Mouse (Mus musculus) liver, adult 2 months (tissue): ENCODE measurements around the gene Tapbpl. TPM values are rescaled to one million over a fixed set of nuclear protein-coding genes. Genes with fewer than 3 reads are reported as not detected.
A peak's percentile ranks its signal among the peaks of the same experiment; 100 is the strongest.

Source experiments
- DNase-seq: peaks from one replicate; pipeline ENCODE4 v3.0.0-alpha.2; 2011; ENCODE audit warnings: low read depth, low spot score; ENCODE audit errors: extremely low read depth
- H3K27ac ChIP-seq: fragments of 200-500 bp; replicated peaks from 2 replicates; pipeline ENCODE4 v1.5.1; 2012; ENCODE audit warnings: low read depth, mild to moderate bottlenecking, control low read depth, inconsistent platforms, low read length; ENCODE audit not compliant: insufficient read depth
- H3K27me3 ChIP-seq: fragments of 200-500 bp; 2 replicates; pipeline ENCODE4 v1.6.1; 2012; ENCODE audit warnings: mild to moderate bottlenecking, moderate library complexity, low read length, inconsistent platforms; ENCODE audit not compliant: control insufficient read depth, insufficient read depth
- H3K36me3 ChIP-seq: fragments of 200-500 bp; 2 replicates; pipeline ENCODE4 v1.6.1; 2012; ENCODE audit warnings: low read length, inconsistent platforms; ENCODE audit not compliant: control insufficient read depth, insufficient read depth
- H3K4me1 ChIP-seq: fragments of 200-500 bp; 2 replicates; pipeline ENCODE4 v1.6.1; 2011; ENCODE audit warnings: low read length; ENCODE audit not compliant: control insufficient read depth, insufficient read depth
- H3K4me3 ChIP-seq: fragments of 200-500 bp; 2 replicates; pipeline ENCODE4 v1.5.1; 2011; ENCODE audit warnings: low read depth, mild to moderate bottlenecking, control low read depth, low read length, moderate library complexity; ENCODE audit not compliant: insufficient read depth
- H3K79me2 ChIP-seq: fragments of 200-500 bp; 2 replicates; pipeline ENCODE4 v1.6.1; 2012; ENCODE audit warnings: inconsistent platforms, mild to moderate bottlenecking, low read length, moderate library complexity; ENCODE audit not compliant: control insufficient read depth, insufficient read depth
- H3K9ac ChIP-seq: fragments of 200-500 bp; 2 replicates; pipeline ENCODE4 v1.6.1; 2012; ENCODE audit warnings: low read depth, mild to moderate bottlenecking, control low read depth, inconsistent platforms, low read length
- CTCF ChIP-seq: fragments of 200-500 bp; IDR thresholded peaks from 2 replicates; pipeline ENCODE4 v1.5.1; 2011; ENCODE audit warnings: low read depth, low read length, control low read depth
- POLR2A ChIP-seq: fragments of 200-500 bp; IDR thresholded peaks from 2 replicates; pipeline ENCODE4 v1.6.1; 2011; ENCODE audit warnings: low read length, control low read depth; ENCODE audit not compliant: insufficient read depth; ENCODE audit errors: extremely low read depth
- WGBS: fragments of 180-500 bp; shearing (Covaris S2); methylation state at CpG from one replicate; pipeline ENCODE4 v1.1.7; 2018; 5-methylcytosine and 5-hydroxymethylcytosine counted together
- polyA plus RNA-seq: library from polyadenylated mRNA; depleted of rRNA; stranded (reverse); fragments of >200 nt; gene quantifications from 2 replicates; pipeline ENCODE4 v1.2.3, GENCODE M21; 2012
- total RNA-seq: library from RNA; depleted of rRNA; stranded (reverse); fragments of >200 nt; gene quantifications from 2 replicates; pipeline ENCODE4 v1.2.3, GENCODE M21; 2014

The Tapbpl gene
- total and polyA plus RNA-seq, 2 experiments, result 15.0 to 18.2 TPM

DNA sequence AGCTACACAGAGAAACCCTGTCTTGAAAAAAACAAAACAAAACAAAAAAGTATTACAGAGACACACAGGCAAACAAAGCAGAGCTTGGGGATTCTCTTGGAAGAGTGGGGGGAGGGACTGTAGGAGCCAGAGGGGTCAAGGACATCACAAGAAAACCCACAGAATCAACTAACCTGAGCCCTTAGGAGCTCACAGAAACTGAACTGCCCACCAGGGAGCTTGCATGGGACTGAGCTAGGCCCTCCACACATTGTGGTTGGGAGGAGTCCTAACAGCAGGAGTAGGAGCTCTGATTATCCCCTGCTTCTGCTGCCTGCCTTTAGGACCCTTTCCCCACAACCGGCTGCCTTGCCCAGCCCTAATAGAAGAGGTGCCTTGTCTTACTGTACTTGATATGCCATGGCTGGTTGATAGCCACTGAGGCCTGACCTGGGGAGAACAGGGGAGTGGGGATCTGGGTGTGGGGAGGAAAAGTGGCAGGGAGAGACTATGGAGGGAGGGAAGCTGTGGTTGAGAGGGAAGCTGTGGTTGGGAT is 36.1 kb downstream of the Tapbpl start:
- peaks cover 13% of the 10 kb centered on the region; the same call in 1 of the 2 replicates for H3K36me3 ChIP-seq
- WGBS, result 72% methylated on average over 1 of the region's 1 CpGs
- no peak for DNase-seq
- TF ChIP-seq POLR2A, result no peak
- TF ChIP-seq CTCF, result no peak
- H3K9ac ChIP-seq, result no peak overlapping the region
- no peak overlapping the region for H3K27ac ChIP-seq
- H3K27me3 ChIP-seq, result no peaks in the 10 kb centered on the region
- H3K4me3 ChIP-seq, result no peak overlapping the region
- H3K4me1 ChIP-seq, result peaks cover 2% of the 10 kb centered on the region
- H3K79me2 ChIP-seq, result no peaks in the 10 kb centered on the region

DNA sequence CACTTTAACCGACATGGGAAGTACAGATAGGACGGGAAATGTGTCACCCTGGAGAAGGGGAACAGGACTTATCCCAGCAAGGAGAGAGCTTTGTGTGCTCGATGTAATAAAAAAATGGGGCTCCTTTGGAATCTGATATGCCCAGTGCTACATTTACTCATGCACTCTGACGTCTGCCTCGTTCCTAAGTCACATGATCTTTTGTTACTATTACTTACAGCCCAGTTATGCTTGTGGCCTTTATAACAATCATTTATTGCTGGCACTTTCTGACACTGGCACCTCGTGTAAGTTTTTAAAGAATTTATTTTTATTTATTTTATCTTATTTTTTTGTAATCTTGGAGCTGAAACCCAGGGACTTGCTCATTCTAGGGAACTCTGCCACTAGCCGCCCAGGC is 38.3 kb downstream of the Tapbpl start:
- no peaks in the 10 kb centered on the region for H3K27me3 ChIP-seq
- H3K79me2 ChIP-seq, result no peaks in the 10 kb centered on the region
- no peak overlapping the region for H3K27ac ChIP-seq
- H3K9ac ChIP-seq, result no peak overlapping the region
- 61% methylated on average over 7 of the region's 7 CpGs for WGBS
- peaks cover 2% of the 10 kb centered on the region for H3K4me1 ChIP-seq
- peaks cover 13% of the 10 kb centered on the region; the same call in 1 of the 2 replicates for H3K36me3 ChIP-seq
- no peak for DNase-seq
- TF ChIP-seq POLR2A, result no peak
- H3K4me3 ChIP-seq, result no peak overlapping the region

DNA sequence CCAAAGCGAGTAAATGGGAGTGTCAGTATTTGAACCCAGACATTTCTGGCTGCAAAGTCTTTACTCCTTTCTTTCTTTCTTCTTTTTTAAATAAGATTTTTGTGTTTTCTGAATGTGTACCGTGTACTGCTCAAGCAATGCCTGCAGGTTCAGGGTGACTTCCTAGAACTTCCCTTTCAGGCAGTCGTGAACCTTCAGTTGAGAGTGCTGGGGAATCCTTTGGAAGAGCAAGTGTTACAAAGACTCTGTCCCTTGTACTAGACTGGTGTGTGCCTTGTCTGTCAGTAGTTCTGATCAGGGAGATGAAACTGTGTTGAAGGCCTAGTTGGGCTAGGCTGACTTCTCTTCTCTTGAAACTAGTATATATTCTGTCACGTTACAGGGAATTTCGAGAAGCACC is 38.8 kb downstream of the Tapbpl start:
- no peak for TF ChIP-seq CTCF
- TF ChIP-seq POLR2A, result no peak
- Histone ChIP-seq H3K27me3 (no peaks in the 10 kb centered on the region), H3K4me1 (peaks cover 2% of the 10 kb centered on the region), H3K27ac (peak overlapping the region; percentile 86; the same call in 1 of the 2 replicates), H3K9ac (peak overlapping the region; percentile 85), H3K4me3 (peak overlapping the region; percentile 65), H3K79me2 (no peaks in the 10 kb centered on the region), H3K36me3 (peaks cover 13% of the 10 kb centered on the region; the same call in 1 of the 2 replicates)
- no peak for DNase-seq
- 32% methylated on average over 5 of the region's 5 CpGs for WGBS

DNA sequence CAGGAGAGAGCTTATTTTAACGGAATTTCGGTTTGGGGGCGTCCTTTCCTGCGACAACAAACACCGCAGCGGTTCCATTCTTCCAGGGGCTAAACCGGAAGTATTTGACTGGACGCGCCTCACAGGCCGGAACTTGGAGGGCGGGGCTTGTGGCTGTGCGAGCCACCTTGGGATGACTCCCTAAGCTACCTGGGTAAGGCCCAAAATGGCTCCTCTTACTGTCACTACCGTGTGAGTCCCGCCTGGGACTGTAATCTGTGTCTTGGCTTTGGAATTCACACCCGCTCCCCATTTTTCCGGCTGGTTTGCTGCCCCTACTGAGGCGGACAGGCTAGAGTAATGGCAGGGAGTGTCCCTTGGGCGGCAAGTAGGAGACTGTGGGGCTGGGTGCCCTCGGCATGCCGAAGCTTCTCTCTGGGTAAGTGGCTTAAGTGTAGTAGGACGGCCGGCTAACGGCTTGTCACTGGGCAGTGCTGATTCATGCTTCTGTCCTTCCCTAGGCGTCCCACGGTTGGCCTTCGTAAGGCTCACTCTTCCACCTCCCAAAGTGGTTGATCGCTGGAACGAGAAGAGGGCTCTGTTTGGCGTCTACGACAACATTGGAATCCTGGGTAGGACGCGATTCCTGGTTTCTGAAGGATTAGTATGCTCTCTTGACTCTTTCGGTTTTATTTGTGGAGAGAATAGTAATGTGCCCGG is 39.5 kb downstream of the Tapbpl start:
- peak; percentile 87 for DNase-seq
- no peaks in the 10 kb centered on the region for H3K79me2 ChIP-seq
- no peak for TF ChIP-seq CTCF
- peak; percentile 49; the same call in 1 of the 2 replicates for TF ChIP-seq POLR2A
- H3K4me1 ChIP-seq, result peaks cover 2% of the 10 kb centered on the region
- peak overlapping the region; percentile 65 for H3K4me3 ChIP-seq
- WGBS, result under 1% methylated on average over 34 of the region's 34 CpGs
- H3K27me3 ChIP-seq, result no peaks in the 10 kb centered on the region
- H3K27ac ChIP-seq, result peak overlapping the region; percentile 86
- peak overlapping the region; percentile 85 for H3K9ac ChIP-seq
- H3K36me3 ChIP-seq, result peaks cover 13% of the 10 kb centered on the region; the same call in 1 of the 2 replicates

DNA sequence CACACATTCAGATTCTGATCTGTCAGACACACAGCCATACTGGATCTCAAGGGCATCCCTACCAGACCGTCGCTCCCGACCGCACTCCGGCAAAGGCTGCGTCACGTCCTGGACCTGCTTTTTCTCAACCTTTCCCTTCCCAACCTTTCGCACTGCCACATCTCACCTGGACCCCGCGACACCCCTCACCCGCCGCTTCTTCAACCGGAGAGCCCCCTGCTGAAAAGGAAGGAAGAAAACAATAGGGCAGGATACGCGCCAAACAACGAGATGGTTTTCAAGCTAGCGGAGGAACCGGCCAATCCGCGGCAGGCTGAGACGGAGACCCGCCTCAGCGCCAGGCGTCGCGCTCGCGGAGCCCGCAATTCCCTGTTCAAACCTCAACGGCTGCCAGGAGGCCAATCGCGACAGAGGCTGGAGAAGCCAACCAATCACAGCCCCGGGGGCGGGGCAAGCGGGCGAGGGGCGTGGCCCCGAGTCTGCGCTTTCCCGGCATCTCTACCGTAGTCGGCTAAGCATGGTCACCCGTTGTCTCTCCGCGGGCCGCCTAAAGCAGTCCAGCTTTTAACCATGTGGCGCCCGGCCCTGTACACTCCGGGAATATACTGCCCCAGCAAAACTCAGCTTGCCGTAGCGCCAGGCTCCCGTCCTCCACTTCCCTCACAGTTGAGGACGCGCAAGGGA is 40.2 kb downstream of the Tapbpl start, which contains the start of the genes Ncapd2 and Mrpl51:
Gene Ncapd2 (minus strand): TSS at position 370 of the 684 bp plus-strand sequence.
Gene Mrpl51 (plus strand): TSS at position 470 of the 684 bp plus-strand sequence.
- H3K36me3 ChIP-seq, result peaks cover 13% of the 10 kb centered on the region; the same call in 1 of the 2 replicates
- peak within 1 kb of the TSS; percentile 86 for H3K27ac ChIP-seq
- TF ChIP-seq POLR2A (peak; percentile 43; the same call in 1 of the 2 replicates), CTCF (no peak)
- peak; percentile 87 for DNase-seq
- no peaks in the 10 kb centered on the region for H3K79me2 ChIP-seq
- WGBS, result under 1% methylated on average over 54 of the region's 54 CpGs
- peak within 1 kb of the TSS; percentile 85 for H3K9ac ChIP-seq
- H3K4me1 ChIP-seq, result peaks cover 2% of the 10 kb centered on the region
- H3K4me3 ChIP-seq, result peak within 1 kb of the TSS; percentile 65
- no peaks in the 10 kb centered on the region for H3K27me3 ChIP-seq

DNA sequence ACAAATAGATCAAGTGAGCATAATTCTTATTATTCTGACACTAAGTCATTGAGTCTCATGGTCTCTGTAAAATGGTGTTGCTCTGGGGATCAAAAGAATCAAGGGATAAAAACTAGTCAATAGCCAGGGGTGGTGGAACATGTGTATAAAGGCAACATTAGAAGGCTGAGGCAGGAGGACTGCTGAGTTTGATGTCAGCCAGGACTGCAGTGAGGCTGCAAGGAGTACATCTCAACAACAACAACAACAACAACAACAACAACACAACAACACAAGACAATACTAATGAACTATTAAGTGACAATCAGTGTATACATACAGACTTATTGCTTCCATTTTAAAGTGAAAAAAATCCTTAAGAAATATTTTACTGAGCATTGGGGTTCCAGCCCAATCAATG is 40.8 kb downstream of the Tapbpl start:
- no peak for TF ChIP-seq CTCF
- no peak for TF ChIP-seq POLR2A
- no peak overlapping the region for H3K9ac ChIP-seq
- peaks cover 13% of the 10 kb centered on the region; the same call in 1 of the 2 replicates for H3K36me3 ChIP-seq
- H3K27me3 ChIP-seq, result no peaks in the 10 kb centered on the region
- no peak overlapping the region for H3K27ac ChIP-seq
- no peak overlapping the region for H3K4me3 ChIP-seq
- no peak for DNase-seq
- H3K79me2 ChIP-seq, result no peaks in the 10 kb centered on the region
- peaks cover 2% of the 10 kb centered on the region for H3K4me1 ChIP-seq
